In genomic region chr5:137787151-137787928, GRCm38 (mm10) we compare ENCODE assay signal across 8 mouse cellular contexts. TPM values are rescaled to one million over a fixed set of nuclear protein-coding genes. Genes with fewer than 3 reads are reported as not detected.
A peak's percentile ranks its signal among the peaks of the same experiment; 100 is the strongest.
DNase-seq lines count a peak whose midpoint lies in the region; ATAC-seq and TF ChIP-seq lines count a peak whose summit lies in the region.

Gene Mepce, minus strand, starts transcription at chr5:137787655.
Gene Zcwpw1, plus strand, starts transcription at chr5:137787798.

- peak within 1 kb of the TSS; percentile 95 for H3K9ac ChIP-seq in ES-E14 (ENCODE audit: insufficient read depth, low read depth, low read length, poor library complexity, severe bottlenecking)
- H3K9ac ChIP-seq in forebrain, embryonic 15.5 days (replicated peaks) = peak within 1 kb of the TSS; percentile 95
- H3K9ac ChIP-seq in lung, embryonic 14.5 days = peak within 1 kb of the TSS; percentile 95

- peak; percentile 91 for DNase-seq in ES-E14 (ENCODE audit: low read depth, low spot score)
- peak; percentile 97 for DNase-seq in cerebellum, adult 11-12 months
- DNase-seq in heart, postnatal 36 days = peak; percentile 97 to 98
- DNase-seq in layer of hippocampus, adult 2 months (ENCODE audit: low spot score in 2 of 2) = peak; percentile 97 to 98
- DNase-seq in lung, embryonic 14.5 days = peak; percentile 99
- DNase-seq in thymus, adult 2 months = peak; percentile 95

- H3K36me3 ChIP-seq in ES-E14 (ENCODE audit: control insufficient read depth, insufficient read depth, low read length, poor library complexity, severe bottlenecking) = peaks cover 29% of the 10 kb centered on the region
- H3K36me3 ChIP-seq in forebrain, embryonic 15.5 days = peaks cover 19% of the 10 kb centered on the region
- peaks cover 26% of the 10 kb centered on the region for H3K36me3 ChIP-seq in lung, embryonic 14.5 days (ENCODE audit: insufficient read depth)
- H3K36me3 ChIP-seq in thymus, adult 2 months (ENCODE audit: control insufficient read depth, insufficient read depth, low read length) = peaks cover 8% of the 10 kb centered on the region

- no peaks in the 10 kb centered on the region for H3K27me3 ChIP-seq in forebrain, embryonic 15.5 days
- H3K27me3 ChIP-seq in lung, embryonic 14.5 days (ENCODE audit: insufficient read depth, low read length) = no peaks in the 10 kb centered on the region
- H3K27me3 ChIP-seq in thymus, adult 2 months (ENCODE audit: control insufficient read depth, insufficient read depth, low read length) = no peaks in the 10 kb centered on the region

- H3K27ac ChIP-seq in ES-E14 (ENCODE audit: insufficient read depth, low read depth, low read length, poor library complexity, severe bottlenecking) = peak within 1 kb of the TSS; percentile 99
- peak within 1 kb of the TSS; percentile 99 for H3K27ac ChIP-seq in forebrain, embryonic 15.5 days (replicated peaks)
- H3K27ac ChIP-seq in layer of hippocampus, adult 2 months = peak within 1 kb of the TSS; percentile 98
- H3K27ac ChIP-seq in lung, embryonic 14.5 days (ENCODE audit: low read depth) = peak within 1 kb of the TSS; percentile 98
- H3K27ac ChIP-seq in olfactory bulb, adult 2 months (ENCODE audit: insufficient read depth, low read depth, low read length) = peak within 1 kb of the TSS; percentile 98
- H3K27ac ChIP-seq in thymus, adult 2 months (ENCODE audit: control insufficient read depth, insufficient read depth, low read length) = peak within 1 kb of the TSS; percentile 95

- TF ChIP-seq CTCF in layer of hippocampus, adult 2 months (conservative IDR thresholded peaks at IDR 0.05) = peak; percentile 80
- TF ChIP-seq CTCF in lung, embryonic 14.5 days (IDR thresholded peaks at IDR 0.05; ENCODE audit: low read depth) = peak; percentile 86
- TF ChIP-seq CTCF in olfactory bulb, adult 2 months (IDR thresholded peaks at IDR 0.05; ENCODE audit: insufficient read depth, low read depth, low read length) = peak; percentile 80
- peak; percentile 85 for TF ChIP-seq CTCF in thymus, adult 2 months (IDR thresholded peaks at IDR 0.05; ENCODE audit: borderline replicate concordance, control insufficient read depth, extremely low read depth, insufficient read depth, low read length, poor library complexity)

- ATAC-seq in forebrain, embryonic 15.5 days (replicated peaks) = peak; percentile 70
- peak; percentile 68 for ATAC-seq in lung, embryonic 14.5 days (ENCODE audit: insufficient read depth)

- TF ChIP-seq POLR2A in olfactory bulb, adult 2 months (IDR thresholded peaks at IDR 0.05; ENCODE audit: insufficient read depth, low read depth, low read length) = peak; percentile 63
- 0 out of 2 replicates have a peak, but pooled peaks have one; percentile 33 for TF ChIP-seq POLR2A in thymus, adult 2 months (IDR thresholded peaks at IDR 0.05; ENCODE audit: control insufficient read depth, extremely low read depth, insufficient read depth, low read length, poor library complexity)

- peak within 1 kb of the TSS; percentile 95 for H3K4me2 ChIP-seq in forebrain, embryonic 15.5 days (replicated peaks)
- peak within 1 kb of the TSS; percentile 97 for H3K4me2 ChIP-seq in lung, embryonic 14.5 days

- H3K4me1 ChIP-seq in ES-E14 (ENCODE audit: control insufficient read depth in 2 of 2, insufficient read depth in 2 of 2, low read length in 2 of 2, poor library complexity in 1 of 2) = peaks cover 0 to 18% of the 10 kb centered on the region in 2 experiments; a peak in 2 of 4 replicates
- peaks cover 35% of the 10 kb centered on the region for H3K4me1 ChIP-seq in forebrain, embryonic 15.5 days
- peaks cover 22% of the 10 kb centered on the region for H3K4me1 ChIP-seq in lung, embryonic 14.5 days (ENCODE audit: insufficient read depth)
- peaks cover 30% of the 10 kb centered on the region for H3K4me1 ChIP-seq in olfactory bulb, adult 2 months (ENCODE audit: control insufficient read depth, insufficient read depth, low read length)
- peaks cover 25% of the 10 kb centered on the region for H3K4me1 ChIP-seq in thymus, adult 2 months (replicated peaks; ENCODE audit: control insufficient read depth, insufficient read depth, low read length)

- no peaks in the 10 kb centered on the region for H3K9me3 ChIP-seq in ES-E14 (ENCODE audit: control insufficient read depth, insufficient read depth, low read depth, low read length)
- no peaks in the 10 kb centered on the region for H3K9me3 ChIP-seq in forebrain, embryonic 15.5 days
- H3K9me3 ChIP-seq in lung, embryonic 14.5 days (ENCODE audit: low read depth, low read length) = no peaks in the 10 kb centered on the region

- in situ Hi-C loops in ES-E14 (cut with MboI; ENCODE audit: low sequenced_read_pairs in 2 of 2, unreplicated experiment in 2 of 2) = loop anchor here in 1 of 2 experiments (10.0 kb wide), 1 partner anchor 377 kb away; the partner anchor contains the start of gene Cops6

- WGBS in forebrain, embryonic 15.5 days = under 1% methylated on average over 48 of the region's 48 CpGs
- WGBS in lung, embryonic 14.5 days = under 1% methylated on average over 48 of the region's 48 CpGs
- whole genome bisulfite sequencing in olfactory bulb, adult 2 months = under 1% methylated on average over 48 of the region's 48 CpGs
- WGBS in thymus, adult 2 months = under 1% methylated on average over 48 of the region's 48 CpGs

- H3K4me3 ChIP-seq in ES-E14 (ENCODE audit: insufficient read depth in 1 of 2, low read depth in 1 of 2, low read length in 2 of 2, poor library complexity in 1 of 2, severe bottlenecking in 1 of 2) = peak within 1 kb of the TSS; percentile 76 to 79
- peak within 1 kb of the TSS; percentile 86 for H3K4me3 ChIP-seq in forebrain, embryonic 15.5 days
- H3K4me3 ChIP-seq in layer of hippocampus, adult 2 months = peak within 1 kb of the TSS; percentile 79
- H3K4me3 ChIP-seq in lung, embryonic 14.5 days (ENCODE audit: low read depth, low read length) = peak within 1 kb of the TSS; percentile 85
- peak within 1 kb of the TSS; percentile 81 for H3K4me3 ChIP-seq in olfactory bulb, adult 2 months (ENCODE audit: insufficient read depth, low read depth, low read length)
- H3K4me3 ChIP-seq in thymus, adult 2 months (ENCODE audit: control insufficient read depth, insufficient read depth, low read length) = peak within 1 kb of the TSS; percentile 70

- intact Hi-C loops in heart, postnatal 36 days (cut with DNase I) = no loop called here

TF ChIP-seq in ES-E14, 5 proteins besides CTCF, POLR2A, EP300 and RAD21:
- TF ChIP-seq ZC3H11A (IDR thresholded peaks at IDR 0.05; ENCODE audit: borderline replicate concordance, low read depth, low read length) = no peak
- peak; percentile 91 for TF ChIP-seq HCFC1 (IDR thresholded peaks at IDR 0.05; ENCODE audit: borderline replicate concordance, insufficient read depth, low read length)
TF ChIP-seq in ES-E14: peak in this region for 1.

RNA-seq across cellular contexts. Expression of gene Mepce, which starts in this region (rescaled TPM):
- total RNA-seq in ES-E14 (2012; rRNA removed) = 42.3 and 43.0 TPM in 2 replicates
- polyA plus RNA-seq in forebrain, embryonic 15.5 days (2015; fragmentation: Nextera tagmentation; extraction: Ambion mirVana) = 12.3 and 12.6 TPM in 2 replicates
- 10 to 100 TPM; 25.6 to 35.3 TPM for total RNA-seq in heart, postnatal 36 days (2021)
- total RNA-seq in layer of hippocampus, adult 2 months (2021) = 10 to 100 TPM; 43.6 to 49.2 TPM
- polyA plus RNA-seq in lung, embryonic 14.5 days (2014; fragmentation: Nextera tagmentation; extraction: Ambion mirVana) = 13.1 and 14.5 TPM in 2 replicates
- not detected in 2 replicates for polyA plus RNA-seq in olfactory bulb, adult 2 months (2012; ENCODE audit: insufficient read depth, insufficient read length, low replicate concordance, missing spikeins)
- polyA plus RNA-seq in thymus, adult 2 months (2012; rRNA removed) = 81.9 and 87.5 TPM in 2 replicates

RNA-seq across cellular contexts. Expression of gene Zcwpw1, which starts in this region (rescaled TPM):
- 24.5 and 33.0 TPM in 2 replicates for total RNA-seq in ES-E14 (2012; rRNA removed)
- 10.4 and 11.3 TPM in 2 replicates for polyA plus RNA-seq in forebrain, embryonic 15.5 days (2015; fragmentation: Nextera tagmentation; extraction: Ambion mirVana)
- total RNA-seq in heart, postnatal 36 days (2021) = under 1 TPM; 0.36 to 0.49 TPM
- 1 to 10 TPM; 5.7 to 8.1 TPM for total RNA-seq in layer of hippocampus, adult 2 months (2021)
- polyA plus RNA-seq in lung, embryonic 14.5 days (2014; fragmentation: Nextera tagmentation; extraction: Ambion mirVana) = 25.9 and 26.1 TPM in 2 replicates
- not detected in 2 replicates for polyA plus RNA-seq in olfactory bulb, adult 2 months (2012; ENCODE audit: insufficient read depth, insufficient read length, low replicate concordance, missing spikeins)
- polyA plus RNA-seq in thymus, adult 2 months (2012; rRNA removed) = 4.6 TPM in 2 replicates

Comparison
In these comparisons a context has a peak if more than half of its experiments do, and no peak if none do; other contexts are left out.
1. Peak in every context shown above with its lines: DNase-seq, ATAC-seq, H3K4me3 ChIP-seq and H3K27ac ChIP-seq.
2. RNA of gene Zcwpw1 (total RNA-seq): 24.5 to 33.0 TPM in ES-E14 and 5.7 to 8.1 TPM in layer of hippocampus, adult 2 months; 0.36 to 0.49 TPM in heart, postnatal 36 days; every median in the first group is over 4 times any median in the second.